Mouse (Mus musculus) liver, embryonic 11.5 days (tissue): ENCODE results near the gene Txn2. TPM values are rescaled to one million over a fixed set of nuclear protein-coding genes. Genes with fewer than 3 reads are reported as not detected.

Experiments used
- ATAC-seq: fragments of 200-750 bp; cut with Nextera tagmentation; replicated peaks from 2 replicates; pipeline ENCODE4 v1.8.0; 2017; ENCODE audit warnings: moderate number of reproducible peaks, mild to moderate bottlenecking, moderate TSS enrichment, moderate library complexity; ENCODE audit not compliant: low FRiP score
- DNase-seq: peaks from one replicate; pipeline ENCODE4 v3.0.0-alpha.2; 2017; ENCODE audit warnings: low spot score
- H3K27ac ChIP-seq: fragments of 300-500 bp; sonication (generic); 2 replicates; pipeline ENCODE4 v1.5.1; 2014; ENCODE audit warnings: mild to moderate bottlenecking, low read depth, low read length, control low read depth
- H3K27me3 ChIP-seq: fragments of 300-500 bp; sonication (generic); replicated peaks from 2 replicates; pipeline ENCODE4 v1.6.1; 2014; ENCODE audit warnings: low read length, mixed read lengths; ENCODE audit not compliant: control insufficient read depth, insufficient read depth
- H3K36me3 ChIP-seq: fragments of 300-500 bp; sonication (generic); 2 replicates; pipeline ENCODE4 v1.6.1; 2014; ENCODE audit warnings: mild to moderate bottlenecking, low read length, moderate library complexity, mixed read lengths; ENCODE audit not compliant: control insufficient read depth, insufficient read depth
- H3K4me1 ChIP-seq: fragments of 300-500 bp; sonication (generic); replicated peaks from 2 replicates; pipeline ENCODE4 v1.6.1; 2014; ENCODE audit warnings: low read length, mixed read lengths; ENCODE audit not compliant: control insufficient read depth, insufficient read depth
- H3K4me2 ChIP-seq: fragments of 300-500 bp; sonication (generic); 2 replicates; pipeline ENCODE4 v1.6.1; 2014; ENCODE audit warnings: mild to moderate bottlenecking, control low read depth, moderate library complexity
- H3K4me3 ChIP-seq: fragments of 300-500 bp; sonication (generic); 2 replicates; pipeline ENCODE4 v1.5.1; 2014; ENCODE audit warnings: low read depth, low read length, control low read depth
- H3K9ac ChIP-seq: fragments of 300-500 bp; sonication (generic); 2 replicates; pipeline ENCODE4 v1.6.1; 2014; ENCODE audit warnings: low read depth, low read length, control low read depth
- H3K9me3 ChIP-seq: fragments of 300-500 bp; sonication (generic); 2 replicates; pipeline ENCODE4 v1.6.1; 2016; ENCODE audit warnings: low read length, inconsistent platforms, mixed read lengths; ENCODE audit not compliant: control insufficient read depth
- WGBS: fragments of 180-500 bp; shearing (Covaris S2); extraction: QIAGEN DNeasy Blood & Tissue Kit; methylation state at CpG from one replicate; pipeline ENCODE4 v1.1.7; 2014; 5-methylcytosine and 5-hydroxymethylcytosine counted together
- polyA plus RNA-seq: library from polyadenylated mRNA; unstranded; fragments of >200 nt; fragmentation: Nextera tagmentation; extraction: Ambion mirVana; gene quantifications from 2 replicates; pipeline ENCODE4 v1.2.1, GENCODE M21; 2014

Txn2 gene
- polyA plus RNA-seq, 1 experiment from 2014 or later = 390 TPM

- no peak for DNase-seq
- H3K36me3 ChIP-seq = peaks cover 44% of the 10 kb centered on the region
- H3K4me2 ChIP-seq = no peak overlapping the region
- no peak overlapping the region for H3K9ac ChIP-seq
- no peak overlapping the region for H3K4me3 ChIP-seq
- WGBS = 58% methylated on average over 3 of the region's 3 CpGs
- ATAC-seq = 0 out of 2 replicates have a peak, but pooled peaks have one; percentile 5
- no peak overlapping the region for H3K27ac ChIP-seq
- H3K27me3 ChIP-seq = peaks cover 14% of the 10 kb centered on the region
- H3K9me3 ChIP-seq = no peaks in the 10 kb centered on the region
- peaks cover 13% of the 10 kb centered on the region for H3K4me1 ChIP-seq
Observed at GRCm38 (mm10) chr15:77958071-77958470, 29.3 kb upstream of the Txn2 start.

GRCm38 (mm10) chr15:77957625-77958024, 28.8 kb upstream of the Txn2 start:
- H3K9me3 ChIP-seq = no peaks in the 10 kb centered on the region
- 46% methylated on average over 5 of the region's 5 CpGs for WGBS
- peaks cover 39% of the 10 kb centered on the region for H3K36me3 ChIP-seq
- peaks cover 13% of the 10 kb centered on the region for H3K4me1 ChIP-seq
- H3K27me3 ChIP-seq = peaks cover 14% of the 10 kb centered on the region
- H3K9ac ChIP-seq = no peak overlapping the region
- ATAC-seq (no peak), DNase-seq (no peak)
- H3K4me2 ChIP-seq = no peak overlapping the region
- no peak overlapping the region for H3K27ac ChIP-seq
- H3K4me3 ChIP-seq = no peak overlapping the region

GRCm38 (mm10) chr15:77956404-77956901, 27.6 kb upstream of the Txn2 start, which contains the start of gene Foxred2:
TSS of gene Foxred2 (minus strand) at chr15:77956722.
- WGBS = 1% methylated on average over 39 of the region's 39 CpGs
- peak within 1 kb of the TSS; percentile 52 for H3K9ac ChIP-seq
- H3K9me3 ChIP-seq = no peaks in the 10 kb centered on the region
- H3K4me1 ChIP-seq = peaks cover 13% of the 10 kb centered on the region
- H3K27ac ChIP-seq = no peak within 1 kb of the TSS
- peaks cover 14% of the 10 kb centered on the region for H3K27me3 ChIP-seq
- H3K4me3 ChIP-seq = peak within 1 kb of the TSS; percentile 53
- ATAC-seq (peak; percentile 84), DNase-seq (peak; percentile 83)
- peaks cover 27% of the 10 kb centered on the region for H3K36me3 ChIP-seq
- H3K4me2 ChIP-seq = peak within 1 kb of the TSS; percentile 83

DNA sequence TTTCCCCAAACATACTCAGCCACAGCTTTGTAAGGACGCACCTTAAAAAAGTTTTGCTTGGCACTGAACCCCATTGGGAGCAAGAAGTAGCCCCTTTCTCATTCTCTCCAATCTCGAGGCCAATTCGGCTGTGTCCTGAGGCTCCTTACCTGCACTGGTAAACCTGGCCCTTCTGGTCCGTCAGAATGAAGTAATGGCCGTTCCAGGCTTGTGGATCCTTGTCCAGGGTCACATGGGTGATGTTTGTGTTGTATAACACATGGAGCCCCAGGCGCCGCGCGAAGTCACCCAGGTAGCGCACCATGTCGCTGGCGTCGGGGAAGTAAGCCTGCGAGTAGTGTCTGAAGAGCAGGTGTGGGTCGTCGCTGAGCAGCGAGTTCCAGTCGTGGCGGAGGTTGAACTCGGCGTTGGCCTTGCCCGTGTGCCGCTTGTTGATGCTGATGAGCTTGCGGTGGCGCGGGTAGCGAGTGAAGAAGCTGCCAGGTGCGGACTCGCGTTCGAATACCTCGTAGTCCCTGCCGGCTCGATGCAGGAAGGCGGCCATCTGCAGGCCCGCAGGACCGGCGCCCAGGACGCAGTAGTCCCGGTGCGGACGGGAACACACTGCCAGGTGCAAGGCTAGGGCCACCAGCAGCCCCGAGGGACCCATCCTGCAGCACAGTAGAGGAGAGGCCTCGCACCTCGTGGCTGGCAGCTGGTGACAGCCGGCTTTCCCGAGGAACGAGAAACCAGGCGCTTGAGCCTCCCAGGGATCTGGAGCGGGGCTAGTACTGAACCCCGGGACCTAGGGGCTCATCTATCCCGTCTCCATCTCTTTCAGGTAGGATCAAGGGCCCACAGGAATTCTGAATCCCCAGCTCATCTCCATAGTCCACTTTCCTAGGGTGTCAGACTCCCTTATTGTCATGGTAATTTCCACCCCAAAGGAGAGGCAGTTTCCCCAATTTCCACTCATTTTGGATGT, 26.9 kb upstream of the Txn2 start:
- Histone ChIP-seq H3K27ac (no peak overlapping the region), H3K4me1 (peaks cover 13% of the 10 kb centered on the region), H3K36me3 (peaks cover 20% of the 10 kb centered on the region), H3K4me3 (peak overlapping the region; percentile 53), H3K4me2 (peak overlapping the region; percentile 83), H3K9ac (peak overlapping the region; percentile 44; the same call in 1 of the 2 replicates), H3K9me3 (no peaks in the 10 kb centered on the region), H3K27me3 (peaks cover 14% of the 10 kb centered on the region)
- DNase-seq (no peak), ATAC-seq (no peak)
- WGBS = 14% methylated on average over 52 of the region's 52 CpGs

DNA sequence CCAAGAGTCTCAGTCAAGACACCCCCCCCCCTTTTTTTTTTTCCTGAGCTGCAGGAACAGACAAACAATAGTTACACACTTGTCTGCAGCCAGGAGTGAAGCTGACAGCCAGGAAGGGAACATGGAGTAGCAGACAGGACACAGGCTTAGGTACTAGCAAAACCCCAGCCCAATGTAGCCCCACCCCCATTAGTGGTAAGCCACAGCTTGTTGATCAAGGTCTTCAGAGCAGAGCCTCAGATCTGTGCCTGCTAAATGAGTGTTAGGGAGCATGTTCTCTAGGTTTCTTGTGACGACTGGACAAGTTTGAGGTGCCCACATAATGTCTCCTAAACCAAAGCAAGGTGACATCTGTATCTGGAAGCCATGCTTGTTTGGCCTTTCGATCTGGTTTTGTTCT, 25.6 kb upstream of the Txn2 start:
- Histone ChIP-seq H3K9me3 (no peaks in the 10 kb centered on the region), H3K9ac (no peak overlapping the region), H3K4me3 (no peak overlapping the region), H3K4me1 (peaks cover 13% of the 10 kb centered on the region), H3K27ac (no peak overlapping the region), H3K4me2 (no peak overlapping the region), H3K27me3 (peaks cover 14% of the 10 kb centered on the region), H3K36me3 (peaks cover 7% of the 10 kb centered on the region)
- WGBS = 77% methylated on average over 2 of the region's 2 CpGs
- DNase-seq (no peak), ATAC-seq (no peak)

DNA sequence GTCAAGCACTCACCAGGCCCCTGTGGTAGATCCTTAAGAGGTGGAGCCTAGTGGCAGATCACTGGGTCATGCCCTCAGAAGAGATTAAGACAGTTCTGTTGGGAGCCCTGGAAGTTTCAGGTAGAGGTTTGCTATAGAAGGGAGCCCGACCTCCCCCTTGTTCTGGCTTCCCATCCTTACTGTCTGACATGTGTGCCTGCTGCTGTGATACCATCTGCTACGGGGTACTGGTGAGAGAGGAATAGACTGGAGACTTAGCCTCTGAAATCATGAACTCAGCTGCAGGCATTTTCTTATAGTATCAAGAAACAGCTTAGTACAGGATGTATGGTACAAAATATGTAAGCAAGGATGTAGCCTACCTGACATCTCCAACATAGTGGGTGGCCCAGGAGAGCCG, 24.1 kb upstream of the Txn2 start:
- 79% methylated on average over 3 of the region's 3 CpGs for WGBS
- H3K9me3 ChIP-seq = no peaks in the 10 kb centered on the region
- no peak overlapping the region for H3K4me2 ChIP-seq
- ATAC-seq (no peak), DNase-seq (no peak)
- no peak overlapping the region for H3K9ac ChIP-seq
- no peak overlapping the region for H3K4me3 ChIP-seq
- H3K27me3 ChIP-seq = peaks cover 14% of the 10 kb centered on the region
- peaks cover 13% of the 10 kb centered on the region for H3K4me1 ChIP-seq
- no peak overlapping the region for H3K27ac ChIP-seq
- no peaks in the 10 kb centered on the region for H3K36me3 ChIP-seq

DNA sequence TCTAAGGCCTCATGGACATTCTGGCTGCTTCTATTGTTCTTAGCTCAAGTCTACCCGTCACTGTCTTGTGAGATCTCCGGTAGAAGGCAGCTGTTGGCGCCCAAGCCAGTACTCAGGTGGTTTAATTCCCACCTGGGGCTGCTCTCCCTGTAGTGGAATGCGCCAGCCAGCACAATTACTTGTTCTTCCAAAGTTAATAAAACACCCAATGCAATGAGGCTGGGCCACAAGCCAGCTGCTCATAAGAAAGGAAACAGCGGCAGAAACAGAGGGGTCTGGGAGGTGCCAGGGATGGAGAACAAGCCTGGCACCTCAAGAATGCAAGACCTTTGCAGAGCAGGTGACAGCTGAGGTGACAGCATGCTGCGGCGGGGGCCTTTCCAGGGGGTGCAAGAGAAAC, 20.3 kb upstream of the Txn2 start:
- no peaks in the 10 kb centered on the region for H3K4me1 ChIP-seq
- DNase-seq (no peak), ATAC-seq (no peak)
- no peak overlapping the region for H3K4me3 ChIP-seq
- H3K36me3 ChIP-seq = no peaks in the 10 kb centered on the region
- H3K9ac ChIP-seq = no peak overlapping the region
- 84% methylated on average over 7 of the region's 7 CpGs for WGBS
- H3K27me3 ChIP-seq = no peaks in the 10 kb centered on the region; the same call in 1 of the 2 replicates
- H3K4me2 ChIP-seq = no peak overlapping the region
- H3K9me3 ChIP-seq = no peaks in the 10 kb centered on the region
- no peak overlapping the region for H3K27ac ChIP-seq

GRCm38 (mm10) chr15:77945711-77946110, 16.9 kb upstream of the Txn2 start:
- no peaks in the 10 kb centered on the region for H3K4me1 ChIP-seq
- no peak for DNase-seq
- H3K9ac ChIP-seq = no peak overlapping the region
- H3K4me3 ChIP-seq = no peak overlapping the region
- H3K4me2 ChIP-seq = no peak overlapping the region
- H3K27ac ChIP-seq = no peak overlapping the region
- 66% methylated on average over 4 of the region's 4 CpGs for WGBS
- no peaks in the 10 kb centered on the region for H3K9me3 ChIP-seq
- H3K36me3 ChIP-seq = no peaks in the 10 kb centered on the region
- ATAC-seq = no peak
- H3K27me3 ChIP-seq = no peaks in the 10 kb centered on the region
